Mouse (Mus musculus) left cerebral cortex, postnatal 25 days (tissue): ENCODE results near the gene Pald1. TPM values are rescaled to one million over a fixed set of nuclear protein-coding genes. Genes with fewer than 3 reads are reported as not detected.

Source experiments
- DNase-seq, 2 experiments: peaks; one replicate each; pipeline ENCODE4 v3.0.0; 2022; ENCODE audit warnings: low spot score in 2 of 2, mixed read lengths in 1 of 2
- intact Hi-C: fragments of 180-260 bp; cut with DNase I; formaldehyde crosslinking; loops from one replicate; pipeline ENCODE4 v1.15.1; 2025
- total RNA-seq, 2 experiments: library from RNA; stranded (reverse); gene quantifications; 2 replicates each; pipeline ENCODE4 v1.2.3; 2021

Pald1 gene
- total RNA-seq, 2 experiments from 2014 or later = 9.0 to 10.2 TPM

DNA sequence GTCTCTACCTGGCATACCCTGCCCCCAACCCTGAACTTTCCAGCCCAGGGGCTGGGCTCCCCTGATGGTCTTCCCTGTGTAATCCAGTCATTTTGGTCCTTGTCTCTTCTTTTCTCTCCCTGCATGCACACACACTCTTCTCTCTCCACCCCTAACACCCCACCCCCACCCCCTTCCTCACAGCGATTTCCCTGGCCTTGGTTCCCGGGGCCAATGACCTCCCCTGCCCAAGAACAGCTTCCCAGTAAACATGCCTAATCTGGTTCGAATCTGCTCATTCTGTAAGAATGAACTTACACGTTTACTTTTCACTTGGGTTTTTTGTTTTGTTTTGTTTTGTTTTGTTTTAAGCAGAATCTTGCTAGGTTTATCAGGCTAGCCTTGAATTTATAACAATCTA is 26.4 kb upstream of the Pald1 start:
- intact Hi-C loops = loop anchor here (5.0 kb wide), 1 partner anchor 212 kb away; no protein-coding TSS in a partner anchor
- no peak for DNase-seq

DNA sequence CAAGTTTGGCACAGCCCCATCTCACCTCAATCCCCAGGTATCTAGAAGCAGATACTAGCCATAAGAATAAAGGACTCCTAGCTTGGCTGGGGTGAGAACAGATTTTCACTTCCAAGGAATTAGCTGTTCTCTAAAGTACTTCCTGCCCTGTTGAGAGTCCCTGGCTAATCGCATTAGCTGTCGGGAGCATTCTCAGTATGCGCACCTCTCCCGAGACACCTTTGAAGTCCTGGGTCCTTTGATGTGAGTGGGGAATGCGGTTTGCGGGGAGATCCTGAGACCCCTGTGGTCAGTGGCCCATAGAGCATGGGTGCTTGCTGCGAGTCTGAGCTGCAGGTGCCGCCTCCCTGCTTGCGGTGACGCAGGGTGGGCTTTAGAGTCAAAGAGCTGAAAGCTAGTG is 22.6 kb upstream of the Pald1 start:
- intact Hi-C loops = no loop called here
- no peak for DNase-seq

DNA sequence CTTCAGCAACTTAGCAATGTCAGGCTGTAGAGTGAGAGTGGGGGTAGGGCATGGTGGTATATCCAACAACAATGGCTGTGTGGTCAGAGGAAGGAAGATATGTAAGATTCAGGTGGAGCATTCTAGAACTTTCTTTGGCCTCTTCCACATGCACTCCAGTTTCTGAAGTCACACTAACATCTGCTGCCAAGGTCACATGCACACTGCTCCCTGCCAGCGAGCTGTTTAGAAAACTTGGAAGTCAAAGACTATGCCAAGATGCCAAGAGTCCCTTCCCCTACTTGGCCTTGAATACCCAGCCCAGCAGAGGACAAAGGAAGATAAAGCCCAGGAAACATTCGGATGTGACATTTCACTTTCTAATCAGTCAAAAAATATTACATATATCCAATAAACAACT is 19.6 kb upstream of the Pald1 start:
- intact Hi-C loops = no loop called here
- no peak for DNase-seq

DNA sequence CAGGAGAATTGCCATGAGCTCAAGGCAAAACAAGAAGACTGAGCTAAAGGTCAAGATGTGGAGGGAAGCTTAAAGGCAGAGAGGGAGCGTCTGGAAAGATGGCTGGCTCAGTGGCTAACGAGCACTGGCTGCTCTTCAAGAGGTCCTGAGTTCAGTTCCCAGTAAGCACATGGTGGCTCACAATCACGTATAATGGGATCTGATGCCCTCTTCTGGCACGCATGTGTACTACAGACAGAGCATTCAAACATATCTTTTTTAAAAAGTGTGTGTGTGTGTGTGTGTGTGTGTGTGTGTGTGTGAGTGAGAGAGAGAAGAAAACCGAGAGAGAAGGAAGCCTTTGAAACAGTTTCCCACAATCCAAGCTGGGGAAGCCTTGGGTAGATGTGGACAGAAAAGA is 19.1 kb upstream of the Pald1 start:
- intact Hi-C loops = no loop called here
- DNase-seq = no peak

DNA sequence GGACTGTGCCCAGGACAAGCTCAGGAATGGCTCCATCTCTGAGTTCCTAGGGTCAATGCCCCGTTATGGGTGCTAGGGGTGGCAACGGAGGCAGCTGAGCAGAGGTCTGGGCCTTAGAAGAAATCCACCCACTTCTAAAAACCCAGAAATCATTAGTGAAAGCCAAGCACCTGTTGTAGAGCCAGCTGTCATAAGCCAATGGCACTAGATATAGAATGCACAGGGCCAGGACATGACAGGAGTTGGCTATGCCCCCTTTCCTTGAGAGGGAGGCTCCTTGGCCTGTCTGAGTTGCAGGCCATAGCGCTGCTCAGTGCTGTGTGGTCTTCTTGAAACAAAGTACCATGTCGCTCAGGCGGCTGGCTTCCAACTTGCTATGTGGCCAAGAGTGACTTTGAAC is 17.1 kb upstream of the Pald1 start:
- intact Hi-C loops = no loop called here
- DNase-seq = no peak

DNA sequence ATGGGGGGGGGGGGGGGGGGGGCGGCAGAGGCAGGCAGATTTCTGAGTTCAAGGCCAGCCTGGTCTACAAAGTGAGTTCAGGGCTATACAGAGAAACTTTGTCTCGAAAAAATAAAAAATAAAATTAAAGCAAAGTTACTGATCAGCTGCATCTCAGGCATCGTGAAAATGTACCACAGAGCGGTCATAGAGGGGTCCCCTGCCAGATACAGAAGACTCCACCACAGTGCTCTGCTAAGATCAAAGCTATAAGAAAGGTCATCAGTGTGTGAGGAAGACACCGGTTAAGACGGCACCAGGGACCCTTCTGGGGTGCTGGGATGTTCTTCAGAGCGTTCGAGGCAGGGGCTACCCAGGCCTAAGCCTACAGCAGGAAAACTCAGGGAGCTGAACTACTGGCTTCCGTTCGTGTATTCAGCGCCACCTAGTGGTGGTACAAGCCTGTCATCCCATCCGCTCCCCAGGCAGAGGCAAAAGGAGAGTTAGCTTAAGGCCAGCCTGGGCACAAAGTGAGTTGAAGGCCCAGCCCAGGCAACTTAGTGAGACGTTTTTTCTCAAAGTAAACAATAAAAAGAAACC is 15.9 kb upstream of the Pald1 start:
- intact Hi-C loops = loop anchor here (1.0 to 5.0 kb wide), 2 partner anchors 58 to 197 kb away; no protein-coding TSS in a partner anchor
- DNase-seq = peak; percentile 62

DNA sequence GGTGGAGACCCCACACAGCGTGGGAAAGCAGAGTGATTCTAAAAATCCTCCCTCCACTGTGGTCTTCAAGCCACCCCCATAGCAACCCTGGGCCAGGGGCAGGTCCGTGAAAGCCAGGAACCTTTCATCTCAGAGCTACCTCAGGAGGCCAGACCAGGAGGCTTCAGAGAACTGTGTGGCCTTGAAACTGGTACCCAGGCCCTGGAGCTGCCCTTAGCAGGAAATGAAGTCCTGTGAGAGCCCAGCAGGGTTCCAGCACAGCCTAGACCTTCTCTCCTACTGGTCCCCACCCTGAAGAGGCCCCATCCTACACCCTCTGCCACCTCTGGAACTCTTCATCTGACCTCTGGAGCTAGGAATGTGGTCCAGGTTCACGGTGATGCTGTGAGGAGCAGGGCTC is 14.8 kb upstream of the Pald1 start:
- no peak for DNase-seq
- intact Hi-C loops = loop anchor here (5.0 kb wide), 1 partner anchor 196 kb away; no protein-coding TSS in a partner anchor

DNA sequence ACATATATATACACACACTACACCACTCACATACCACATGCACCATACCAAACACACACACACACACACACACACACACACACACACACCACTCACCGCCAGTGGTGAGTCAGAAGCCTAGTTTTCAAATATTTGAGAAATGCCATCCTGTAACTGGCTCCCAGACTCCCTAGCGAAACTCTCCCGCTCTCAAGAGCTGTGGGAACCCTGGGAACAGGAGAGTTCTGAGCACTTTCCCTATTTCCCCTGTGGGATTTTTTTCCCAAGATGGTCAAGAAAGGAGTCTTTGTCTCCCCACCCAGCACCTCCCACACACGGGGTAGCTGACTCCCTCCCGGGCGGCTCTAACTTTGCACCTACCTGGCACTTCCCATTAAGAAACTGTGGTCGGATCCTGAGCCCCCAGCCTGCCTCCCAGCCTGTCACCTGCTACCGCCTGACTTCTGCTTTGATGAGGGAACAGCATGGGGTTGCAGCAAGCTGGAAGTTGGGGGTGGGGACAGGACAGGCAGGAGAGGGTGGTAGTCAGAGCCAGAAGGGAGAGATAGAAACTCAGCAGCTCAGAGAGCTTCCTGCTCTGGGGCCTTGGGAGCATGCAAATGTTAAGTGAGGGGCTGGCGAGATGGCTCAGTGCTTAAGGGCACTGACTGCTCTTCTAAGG is 11.3 kb upstream of the Pald1 start:
- DNase-seq = no peak
- intact Hi-C loops = loop anchor here (5.0 kb wide), 1 partner anchor 192 kb away; no protein-coding TSS in a partner anchor

DNA sequence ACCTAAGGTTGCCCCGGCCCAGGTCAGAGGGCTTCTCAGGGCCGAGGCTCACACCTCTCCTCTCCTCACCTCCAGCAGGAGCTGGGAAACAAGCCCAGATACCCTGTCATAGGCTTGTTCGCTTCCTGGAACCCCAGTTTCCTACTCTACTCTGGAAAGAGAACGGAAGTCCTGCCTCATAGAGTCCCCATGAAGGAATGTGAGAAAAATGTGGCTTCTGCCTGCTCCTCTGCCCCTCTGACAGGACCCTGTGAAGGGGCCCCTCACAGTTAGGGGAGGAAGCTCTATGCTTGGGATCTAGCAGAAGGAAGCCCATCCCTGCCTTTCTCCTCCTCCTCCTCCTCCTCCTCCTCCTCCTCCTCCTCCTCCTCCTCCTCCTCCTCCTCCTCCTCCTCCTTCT is 9.3 kb upstream of the Pald1 start:
- intact Hi-C loops = no loop called here
- DNase-seq = no peak

DNA sequence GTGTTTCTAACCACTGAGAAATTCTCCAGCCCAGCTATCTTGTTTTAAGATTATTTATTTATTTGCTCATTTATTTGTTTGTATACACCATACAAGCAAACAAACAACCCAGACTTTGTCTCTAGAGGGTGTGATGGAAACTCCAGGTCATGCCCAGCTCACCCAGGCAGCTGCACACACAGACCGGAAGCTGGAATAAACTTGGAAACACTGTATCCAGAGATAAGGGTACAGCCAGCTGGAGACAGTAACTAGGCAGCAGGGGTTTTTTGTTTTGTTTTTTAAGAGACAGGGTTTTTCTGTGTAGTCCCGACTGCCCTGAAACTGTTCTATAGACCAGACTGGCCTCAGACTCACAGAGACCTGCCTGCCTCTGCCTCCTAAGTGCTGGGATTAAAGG is 6.8 kb upstream of the Pald1 start:
- intact Hi-C loops = no loop called here
- no peak for DNase-seq

DNA sequence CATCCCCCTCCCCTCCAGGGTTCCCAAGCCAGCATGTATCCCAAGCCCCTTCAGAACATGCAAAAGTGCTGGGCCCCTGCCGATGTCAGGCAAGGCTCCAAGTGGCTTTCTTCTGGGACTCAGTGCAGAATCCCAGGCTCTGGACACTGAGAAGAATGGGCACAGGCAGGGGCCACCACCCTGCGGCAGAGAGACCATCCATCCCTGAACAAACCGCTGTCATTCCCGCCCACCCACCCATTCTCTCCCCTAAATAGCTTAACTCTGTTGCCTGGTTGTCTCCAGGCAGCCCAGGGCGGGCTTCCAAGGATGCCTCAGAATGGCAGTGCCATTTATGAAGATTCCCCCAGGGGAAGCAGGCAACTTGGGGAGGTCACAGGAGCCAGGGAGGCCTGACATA is 5.7 kb upstream of the Pald1 start:
- intact Hi-C loops = no loop called here
- DNase-seq = no peak

DNA sequence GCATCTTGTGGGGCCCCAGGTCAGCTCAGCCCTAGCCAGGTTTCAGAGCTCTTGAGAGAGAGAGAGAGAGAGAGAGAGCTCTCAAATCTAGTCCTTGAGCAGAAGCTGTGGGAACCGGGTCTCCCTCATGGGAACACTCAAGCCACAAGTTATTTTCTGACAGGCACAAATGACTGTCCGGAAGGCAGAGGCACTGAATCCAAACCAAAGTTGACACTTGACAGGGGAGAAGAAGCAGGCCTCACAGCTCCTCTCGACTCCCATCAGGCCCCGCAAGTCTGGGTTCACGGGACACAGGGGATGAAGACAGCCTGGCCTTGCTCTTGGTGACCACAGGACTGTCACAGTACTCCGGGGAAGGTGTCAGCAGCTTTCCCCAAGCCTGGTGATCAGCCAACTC is 3.0 kb upstream of the Pald1 start:
- intact Hi-C loops = no loop called here

DNA sequence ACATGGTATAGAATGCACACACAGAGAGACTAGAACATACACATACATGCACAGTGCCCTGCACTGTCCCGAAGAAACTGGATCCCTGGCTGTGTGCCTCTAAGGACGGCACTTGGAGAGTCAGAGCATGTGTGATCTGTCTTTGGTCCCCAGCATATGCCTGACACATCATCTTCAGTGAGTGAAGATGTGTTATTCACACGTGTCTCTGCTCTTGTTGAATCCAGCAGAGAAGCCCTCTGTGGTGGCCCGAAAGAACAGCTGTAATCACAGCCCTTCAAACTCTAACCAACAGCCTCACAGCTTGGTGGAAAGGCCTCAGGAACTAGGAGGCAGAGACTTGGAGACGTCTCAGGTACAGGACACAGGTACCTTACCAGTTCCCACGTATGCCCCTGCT is 1.8 kb upstream of the Pald1 start:
- intact Hi-C loops = no loop called here

More for the DNA sequence above, 3.0 kb upstream of the Pald1 start:
- DNase-seq = no peak

DNA sequence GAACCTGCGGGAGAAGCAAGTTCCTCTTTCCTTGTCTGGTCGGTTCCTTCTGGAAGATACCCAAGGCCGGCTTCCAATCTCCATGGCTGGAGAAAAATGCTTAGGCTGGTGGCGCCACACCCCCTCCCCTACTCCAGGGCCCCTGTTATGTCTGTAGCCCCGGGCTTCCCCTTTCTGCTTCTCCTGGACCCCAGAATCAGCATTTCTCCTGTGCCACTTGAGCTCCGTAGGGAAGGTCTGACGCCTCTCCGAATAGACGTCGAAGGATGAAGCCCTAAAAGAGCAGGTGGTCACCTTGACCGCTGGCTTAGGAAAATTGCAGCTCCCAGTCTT is 351 bp upstream of the Pald1 start:
- intact Hi-C loops = no loop called here

More for the DNA sequence above, 1.8 kb upstream of the Pald1 start:
- DNase-seq = no peak

DNA sequence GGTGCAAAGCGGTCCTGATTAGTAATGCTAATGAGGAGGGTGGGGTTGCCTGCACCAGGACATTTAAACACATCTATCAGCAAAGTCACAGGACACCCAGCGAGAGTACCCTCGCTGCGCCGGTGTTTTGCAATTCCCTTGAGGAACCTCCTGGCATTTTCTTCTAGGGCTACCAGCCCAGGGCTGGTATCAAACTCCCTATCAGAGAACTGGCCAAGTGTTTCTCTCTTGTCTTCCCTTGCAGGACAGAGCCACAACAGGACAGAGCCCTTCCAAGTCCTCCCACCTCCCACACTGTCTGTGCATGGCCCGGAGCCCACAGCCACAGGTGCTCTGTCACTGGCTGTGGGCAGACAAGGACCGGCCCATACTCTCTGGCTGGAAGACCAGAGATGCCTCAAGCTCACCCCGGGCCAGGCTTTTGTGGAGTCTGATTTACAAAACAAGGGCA is 1.0 kb downstream of the Pald1 start:
- intact Hi-C loops = no loop called here
- no peak for DNase-seq

More for the DNA sequence above, 351 bp upstream of the Pald1 start:
- no peak for DNase-seq

DNA sequence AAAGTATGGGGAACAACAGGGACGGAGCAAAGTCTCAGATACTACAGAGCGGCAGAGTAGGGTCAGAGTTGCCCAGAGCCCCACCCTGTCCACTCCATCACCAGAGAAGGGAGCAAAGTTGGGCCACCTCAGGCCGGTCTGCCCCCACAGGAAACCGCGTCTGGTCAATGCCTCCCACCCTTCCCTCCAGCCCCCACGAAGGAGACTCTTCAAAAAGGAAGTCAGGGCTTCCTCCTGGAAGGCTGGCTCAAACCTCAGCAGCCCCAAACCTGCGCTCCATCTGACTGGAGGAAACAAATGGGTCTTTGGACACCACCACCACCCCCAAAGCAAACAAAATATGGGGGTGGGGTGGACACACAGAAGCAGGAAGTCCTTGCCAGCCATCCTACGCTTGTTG is 1.5 kb downstream of the Pald1 start:
- intact Hi-C loops = no loop called here

DNA sequence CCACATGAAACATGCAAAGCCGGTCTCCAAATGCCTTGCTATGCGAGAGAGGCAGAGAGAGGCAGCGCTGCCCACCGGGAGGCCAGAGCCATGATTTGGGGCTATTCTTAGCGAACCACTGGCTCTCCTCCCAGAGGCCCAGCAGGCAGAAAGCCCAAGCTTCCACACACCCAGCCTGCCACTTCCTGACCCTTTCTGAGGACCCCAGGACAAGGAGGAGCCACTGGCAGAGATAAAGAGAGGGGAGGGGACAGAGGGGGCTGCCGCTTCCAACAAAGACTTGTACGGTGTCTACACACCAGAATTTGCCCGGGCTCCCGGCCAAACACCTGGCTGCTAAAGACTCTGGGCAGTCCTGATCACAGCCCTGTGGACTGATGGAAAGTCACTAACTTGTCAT is 3.1 kb downstream of the Pald1 start:
- intact Hi-C loops = no loop called here
- DNase-seq = no peak

More for the DNA sequence above, 1.5 kb downstream of the Pald1 start:
- DNase-seq = no peak

DNA sequence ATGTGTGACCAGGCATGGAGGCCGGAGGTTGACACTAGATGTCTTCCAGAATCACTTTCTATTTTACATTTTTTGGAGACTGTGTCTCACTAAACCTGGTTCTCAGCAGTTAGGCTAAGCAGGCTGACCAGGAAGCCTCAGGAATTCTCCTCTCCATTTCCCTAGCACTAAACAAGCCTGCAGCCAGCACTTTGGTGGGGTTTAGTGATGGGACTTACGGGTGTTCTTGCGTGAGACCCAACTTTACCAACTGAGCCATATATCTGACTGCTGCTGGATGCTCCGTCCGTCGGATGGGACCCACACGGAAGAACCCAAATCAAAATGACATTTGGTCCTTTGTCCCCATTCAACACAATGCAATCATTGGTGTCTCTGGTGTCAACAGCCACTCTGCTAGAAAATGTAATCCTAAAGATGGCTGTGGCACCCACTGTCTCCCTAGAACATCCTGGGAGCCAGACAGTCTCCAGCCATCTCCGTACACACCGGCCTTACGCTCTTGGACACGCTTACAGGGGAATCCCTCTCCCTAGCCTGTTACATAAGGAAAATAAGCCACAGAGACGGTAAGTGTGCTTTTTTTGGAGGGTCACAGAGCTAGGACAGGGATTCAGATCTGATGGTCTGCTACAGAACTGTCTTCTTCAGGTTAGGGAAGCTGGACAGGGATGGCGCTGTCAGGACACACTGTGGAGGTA is 3.8 kb downstream of the Pald1 start:
- intact Hi-C loops = no loop called here
- DNase-seq = no peak

DNA sequence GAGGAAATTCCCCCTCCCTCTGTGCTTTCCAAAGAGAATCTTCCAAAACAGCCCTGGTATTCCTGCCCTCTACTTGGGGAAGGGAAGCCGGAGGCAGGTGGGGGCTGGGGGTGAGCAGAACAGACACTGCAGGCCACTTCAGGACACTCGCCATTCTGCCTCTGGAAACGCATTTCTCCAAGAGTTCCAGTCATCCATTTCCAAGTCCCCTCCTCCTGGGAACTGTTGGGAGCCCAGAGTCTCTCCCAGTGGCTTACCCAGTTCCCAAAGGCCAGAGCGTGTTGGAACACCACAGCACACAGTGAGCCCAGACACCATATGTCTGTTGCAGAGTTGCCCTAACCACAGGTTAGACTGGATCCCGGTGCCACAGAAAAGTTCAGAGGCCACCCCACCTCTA is 4.6 kb downstream of the Pald1 start:
- DNase-seq = no peak
- intact Hi-C loops = no loop called here

DNA sequence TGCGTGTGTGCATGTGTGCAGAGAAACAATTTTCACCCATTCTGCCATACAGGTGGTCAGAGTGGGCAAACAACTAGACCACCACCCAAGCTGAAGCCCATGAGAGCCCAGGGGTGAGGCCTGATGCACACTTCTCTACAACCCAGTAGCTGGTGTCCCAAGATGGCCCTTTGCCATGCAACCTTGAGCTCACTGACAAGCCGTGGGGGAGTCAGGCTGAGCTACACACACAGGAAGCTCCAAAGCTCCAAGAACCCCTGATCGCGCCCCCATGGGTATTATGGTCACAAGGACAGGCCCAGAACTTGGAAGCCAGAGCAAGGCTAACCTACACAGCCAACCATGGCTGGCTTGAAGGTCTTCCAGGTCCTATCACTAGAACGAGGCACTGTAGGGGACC is 5.3 kb downstream of the Pald1 start:
- DNase-seq = no peak

More for the DNA sequence above, 5.3 kb downstream of the Pald1 start:
- intact Hi-C loops = no loop called here
